Mouse (Mus musculus): ENCODE data around the gene Fkbp5. TPM values are rescaled to one million over a fixed set of nuclear protein-coding genes. Genes with fewer than 3 reads are reported as not detected.

The Fkbp5 gene
- polyA plus RNA-seq, 1 experiment from 2014 or later = 12.8 TPM

GRCm38 (mm10) chr17:28369056-28369455 is 148.3 kb downstream of the Fkbp5 start:
- Histone ChIP-seq H3K27ac (replicated peaks; ENCODE audit: low read depth, low read length) (no peak overlapping the region), H3K27me3 (ENCODE audit: control insufficient read depth, insufficient read depth, low read length) (peaks cover 17% of the 10 kb centered on the region), H3K4me2 (ENCODE audit: low read depth, low read length) (no peak overlapping the region), H3K36me3 (replicated peaks; ENCODE audit: control insufficient read depth, insufficient read depth, low read depth, low read length) (no peaks in the 10 kb centered on the region), H3K4me3 (ENCODE audit: low read depth, low read length) (no peak overlapping the region), H3K9ac (replicated peaks; ENCODE audit: low read length) (no peak overlapping the region), H3K4me1 (ENCODE audit: control insufficient read depth, insufficient read depth, low read length) (peaks cover 1% of the 10 kb centered on the region; the same call in 1 of the 2 replicates), H3K9me3 (replicated peaks; ENCODE audit: control insufficient read depth, low read length) (no peaks in the 10 kb centered on the region)
- no peak for ATAC-seq (replicated peaks; ENCODE audit: insufficient number of reproducible peaks, low FRiP score, low TSS enrichment, low read depth)
- no peak for DNase-seq (ENCODE audit: low spot score)
- WGBS = 58% methylated on average over 5 of the region's 5 CpGs

- Histone ChIP-seq H3K9me3 (replicated peaks; ENCODE audit: control insufficient read depth, low read length) (no peaks in the 10 kb centered on the region), H3K4me1 (ENCODE audit: control insufficient read depth, insufficient read depth, low read length) (peaks cover 5% of the 10 kb centered on the region), H3K9ac (replicated peaks; ENCODE audit: low read length) (no peak overlapping the region), H3K4me3 (ENCODE audit: low read depth, low read length) (no peak overlapping the region), H3K27ac (replicated peaks; ENCODE audit: low read depth, low read length) (no peak overlapping the region), H3K4me2 (ENCODE audit: low read depth, low read length) (no peak overlapping the region), H3K36me3 (replicated peaks; ENCODE audit: control insufficient read depth, insufficient read depth, low read depth, low read length) (no peaks in the 10 kb centered on the region), H3K27me3 (ENCODE audit: control insufficient read depth, insufficient read depth, low read length) (peaks cover 23% of the 10 kb centered on the region)
- 5% methylated on average over 13 of the region's 13 CpGs for WGBS
- ATAC-seq (replicated peaks; ENCODE audit: insufficient number of reproducible peaks, low FRiP score, low TSS enrichment, low read depth) (no peak), DNase-seq (ENCODE audit: low spot score) (peak; percentile 83)
Measured at GRCm38 (mm10) chr17:28368449-28368848, 148.9 kb downstream of the Fkbp5 start.

DNA sequence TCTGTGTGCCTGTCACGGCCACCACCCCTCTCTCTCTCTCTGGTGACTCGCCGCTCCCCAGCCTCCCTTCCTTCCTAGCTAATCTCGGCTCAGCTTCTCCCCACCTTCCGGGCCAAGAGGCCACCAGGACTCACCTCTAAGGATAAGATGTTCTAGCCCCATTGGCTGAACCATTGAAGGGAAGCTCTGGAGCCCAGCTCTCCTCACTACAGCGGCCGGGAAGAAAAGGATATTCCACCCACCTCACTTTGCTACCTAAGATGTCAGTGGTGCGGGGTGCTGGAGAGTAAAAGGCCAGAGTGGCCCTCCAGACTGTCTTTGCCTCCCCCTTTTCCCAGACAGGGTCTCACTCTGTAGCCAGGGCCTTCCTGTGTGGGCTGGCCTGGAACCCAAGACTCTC is 152.2 kb downstream of the Fkbp5 start, which contains the start of gene Tulp1:
Tulp1 (minus strand) TSS at position 101 of the 400 bp plus-strand sequence.
- Histone ChIP-seq H3K27ac (replicated peaks; ENCODE audit: low read depth, low read length) (no peak within 1 kb of the TSS), H3K27me3 (ENCODE audit: control insufficient read depth, insufficient read depth, low read length) (peaks cover 27% of the 10 kb centered on the region), H3K4me1 (ENCODE audit: control insufficient read depth, insufficient read depth, low read length) (peaks cover 6% of the 10 kb centered on the region), H3K36me3 (replicated peaks; ENCODE audit: control insufficient read depth, insufficient read depth, low read depth, low read length) (no peaks in the 10 kb centered on the region), H3K9ac (replicated peaks; ENCODE audit: low read length) (peak within 1 kb of the TSS; percentile 50), H3K9me3 (replicated peaks; ENCODE audit: control insufficient read depth, low read length) (no peaks in the 10 kb centered on the region), H3K4me3 (ENCODE audit: low read depth, low read length) (peak within 1 kb of the TSS; percentile 33), H3K4me2 (ENCODE audit: low read depth, low read length) (peak within 1 kb of the TSS; percentile 56)
- 21% methylated on average over 8 of the region's 8 CpGs for WGBS
- DNase-seq (ENCODE audit: low spot score) = no peak
- ATAC-seq (replicated peaks; ENCODE audit: insufficient number of reproducible peaks, low FRiP score, low TSS enrichment, low read depth) = no peak

DNA sequence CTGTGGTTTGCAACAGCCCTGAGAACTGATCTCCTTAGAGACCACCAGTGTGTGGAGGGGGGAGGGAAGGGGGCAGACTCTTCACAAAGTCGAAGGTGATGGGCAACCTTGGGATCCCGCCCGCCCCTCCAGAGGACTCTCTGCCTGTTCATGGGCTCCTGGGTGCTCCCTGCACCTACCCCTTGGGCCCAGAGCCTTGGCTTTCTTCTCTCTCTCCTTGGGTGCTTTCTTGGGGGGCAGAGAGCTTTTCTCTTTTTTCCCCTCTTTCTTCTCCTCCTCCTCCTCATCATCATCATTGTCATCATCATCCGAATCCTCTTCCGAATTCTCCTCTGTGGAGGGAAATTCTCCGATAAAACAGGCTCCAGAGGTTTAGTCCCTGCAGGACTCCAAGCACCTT is 153.8 kb downstream of the Fkbp5 start:
- DNase-seq (ENCODE audit: low spot score) (peak; percentile 22), ATAC-seq (replicated peaks; ENCODE audit: insufficient number of reproducible peaks, low FRiP score, low TSS enrichment, low read depth) (no peak)
- H3K36me3 ChIP-seq (replicated peaks; ENCODE audit: control insufficient read depth, insufficient read depth, low read depth, low read length) = no peaks in the 10 kb centered on the region
- H3K4me1 ChIP-seq (ENCODE audit: control insufficient read depth, insufficient read depth, low read length) = peaks cover 6% of the 10 kb centered on the region
- no peak overlapping the region for H3K9ac ChIP-seq (replicated peaks; ENCODE audit: low read length)
- H3K4me2 ChIP-seq (ENCODE audit: low read depth, low read length) = peak overlapping the region; percentile 56; the same call in 1 of the 2 replicates
- WGBS = 10% methylated on average over 6 of the region's 6 CpGs
- H3K9me3 ChIP-seq (replicated peaks; ENCODE audit: control insufficient read depth, low read length) = no peaks in the 10 kb centered on the region
- peaks cover 30% of the 10 kb centered on the region for H3K27me3 ChIP-seq (ENCODE audit: control insufficient read depth, insufficient read depth, low read length)
- H3K4me3 ChIP-seq (ENCODE audit: low read depth, low read length) = peak overlapping the region; percentile 33; the same call in 1 of the 2 replicates
- no peak overlapping the region for H3K27ac ChIP-seq (replicated peaks; ENCODE audit: low read depth, low read length)

DNA sequence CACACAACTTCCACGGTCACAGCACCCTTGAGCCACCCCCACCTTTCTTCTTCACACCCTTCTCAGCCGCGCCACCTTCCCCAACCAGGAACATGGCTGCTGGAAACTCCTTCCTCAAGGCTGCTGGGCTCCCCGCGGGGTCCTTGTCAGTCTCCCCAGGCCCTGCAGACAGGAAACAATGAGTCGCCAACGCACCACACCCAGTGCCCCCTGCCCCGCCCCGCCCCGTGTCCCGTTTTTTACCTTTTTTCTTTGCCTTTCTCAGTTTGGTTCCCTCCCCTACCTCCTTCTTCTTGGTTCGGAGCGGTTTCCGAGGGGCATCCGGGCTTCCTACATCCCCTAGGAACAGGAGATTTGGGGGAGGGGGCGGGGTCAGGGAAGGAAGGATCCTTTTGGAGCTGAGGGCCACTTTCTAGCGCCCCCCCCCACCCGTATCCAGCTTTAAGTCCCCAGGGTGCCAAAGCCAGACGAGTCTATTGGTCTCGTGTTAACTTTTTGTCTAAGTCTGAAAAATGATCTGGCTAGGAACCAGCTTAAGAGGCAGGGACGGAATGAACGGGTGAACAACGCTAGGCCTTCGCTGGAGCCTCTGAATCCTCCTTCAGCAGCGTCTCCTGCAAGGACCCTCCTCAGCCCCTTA is 154.6 kb downstream of the Fkbp5 start:
- Histone ChIP-seq H3K27ac (replicated peaks; ENCODE audit: low read depth, low read length) (no peak overlapping the region), H3K27me3 (ENCODE audit: control insufficient read depth, insufficient read depth, low read length) (peaks cover 34% of the 10 kb centered on the region)
- no peak for ATAC-seq (replicated peaks; ENCODE audit: insufficient number of reproducible peaks, low FRiP score, low TSS enrichment, low read depth)

GRCm38 (mm10) chr17:28361921-28362652 is 155.2 kb downstream of the Fkbp5 start:
- DNase-seq (ENCODE audit: low spot score) (no peak), ATAC-seq (replicated peaks; ENCODE audit: insufficient number of reproducible peaks, low FRiP score, low TSS enrichment, low read depth) (no peak)
- Histone ChIP-seq H3K9me3 (replicated peaks; ENCODE audit: control insufficient read depth, low read length) (no peaks in the 10 kb centered on the region), H3K4me3 (ENCODE audit: low read depth, low read length) (peak overlapping the region; percentile 26), H3K36me3 (replicated peaks; ENCODE audit: control insufficient read depth, insufficient read depth, low read depth, low read length) (no peaks in the 10 kb centered on the region), H3K4me1 (ENCODE audit: control insufficient read depth, insufficient read depth, low read length) (peaks cover 6% of the 10 kb centered on the region), H3K27ac (replicated peaks; ENCODE audit: low read depth, low read length) (no peak overlapping the region), H3K4me2 (ENCODE audit: low read depth, low read length) (peak overlapping the region; percentile 33), H3K9ac (replicated peaks; ENCODE audit: low read length) (peak overlapping the region; percentile 43), H3K27me3 (ENCODE audit: control insufficient read depth, insufficient read depth, low read length) (peaks cover 34% of the 10 kb centered on the region)
- 29% methylated on average over 11 of the region's 11 CpGs for WGBS

More for the DNA sequence above, 154.6 kb downstream of the Fkbp5 start:
- Histone ChIP-seq H3K4me3 (ENCODE audit: low read depth, low read length) (peak overlapping the region; percentile 26), H3K9me3 (replicated peaks; ENCODE audit: control insufficient read depth, low read length) (no peaks in the 10 kb centered on the region), H3K4me2 (ENCODE audit: low read depth, low read length) (peak overlapping the region; percentile 33), H3K4me1 (ENCODE audit: control insufficient read depth, insufficient read depth, low read length) (peaks cover 6% of the 10 kb centered on the region), H3K9ac (replicated peaks; ENCODE audit: low read length) (peak overlapping the region; percentile 43), H3K36me3 (replicated peaks; ENCODE audit: control insufficient read depth, insufficient read depth, low read depth, low read length) (no peaks in the 10 kb centered on the region)
- peak; percentile 52 for DNase-seq (ENCODE audit: low spot score)
- WGBS = 1% methylated on average over 25 of the region's 25 CpGs

DNA sequence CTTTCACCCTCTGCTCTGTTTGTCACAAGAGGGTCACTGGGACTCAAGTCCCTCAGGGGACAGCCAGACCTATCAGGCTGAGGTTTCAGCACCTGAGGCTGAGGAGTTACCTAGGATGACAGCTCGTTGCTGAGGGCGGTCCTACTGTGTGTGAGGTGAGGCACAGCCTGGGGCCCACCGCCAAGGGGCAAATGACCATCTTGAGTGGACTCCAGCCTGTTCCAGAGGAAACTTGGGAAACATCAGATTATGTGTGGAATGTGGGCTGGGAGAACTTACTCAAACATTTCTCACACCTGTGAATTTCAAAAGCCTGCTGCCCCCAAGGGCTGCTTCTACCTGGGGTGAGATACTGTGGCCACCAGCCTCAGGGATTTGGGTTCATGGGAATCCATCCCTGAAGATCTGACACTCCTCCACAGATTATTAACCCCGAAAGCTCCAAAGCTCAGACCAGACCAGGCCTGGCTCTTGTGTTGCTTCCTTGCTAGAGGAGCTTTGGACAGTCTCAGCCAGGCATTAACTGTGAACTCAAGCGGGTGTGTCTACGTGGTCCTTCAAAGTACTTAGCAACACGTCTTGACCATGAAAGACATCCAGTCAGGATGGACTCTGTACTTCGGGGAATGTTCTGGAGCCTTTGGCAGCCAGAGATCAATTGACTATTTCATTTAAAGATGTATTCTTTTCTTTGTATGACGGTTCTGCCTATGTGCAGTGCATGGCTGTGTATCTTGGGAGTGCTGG is 156.6 kb downstream of the Fkbp5 start:
- no peak overlapping the region for H3K4me3 ChIP-seq (ENCODE audit: low read depth, low read length)
- no peaks in the 10 kb centered on the region for H3K9me3 ChIP-seq (replicated peaks; ENCODE audit: control insufficient read depth, low read length)
- H3K9ac ChIP-seq (replicated peaks; ENCODE audit: low read length) = no peak overlapping the region
- H3K36me3 ChIP-seq (replicated peaks; ENCODE audit: control insufficient read depth, insufficient read depth, low read depth, low read length) = no peaks in the 10 kb centered on the region
- ATAC-seq (replicated peaks; ENCODE audit: insufficient number of reproducible peaks, low FRiP score, low TSS enrichment, low read depth) (no peak), DNase-seq (ENCODE audit: low spot score) (no peak)
- peaks cover 6% of the 10 kb centered on the region for H3K4me1 ChIP-seq (ENCODE audit: control insufficient read depth, insufficient read depth, low read length)
- no peak overlapping the region for H3K4me2 ChIP-seq (ENCODE audit: low read depth, low read length)
- WGBS = 79% methylated on average over 9 of the region's 9 CpGs
- peaks cover 32% of the 10 kb centered on the region for H3K27me3 ChIP-seq (ENCODE audit: control insufficient read depth, insufficient read depth, low read length)
- no peak overlapping the region for H3K27ac ChIP-seq (replicated peaks; ENCODE audit: low read depth, low read length)

Measured in embryonic facial prominence, embryonic 11.5 days (tissue).